Mouse (Mus musculus) layer of hippocampus, adult 18-20 months (tissue): ENCODE measurements at regions not wholly inside any gene's neighbourhood (a gene's known extent, or its start where the extent isn't known, plus 50 kb on each side); places are given as distances from the start of the nearest gene placed in this dataset.

ENCODE experiments used
- DNase-seq, 2 experiments: peaks; one replicate each; pipeline ENCODE4 v3.0.0; 2022; ENCODE audit warnings: low spot score in 2 of 2

GRCm38 (mm10) chr4:70952671-70953070, 417.9 kb upstream of the Megf9 start:
- DNase-seq: peak; percentile 53 to 89

GRCm38 (mm10) chr4:70940146-70940545, 405.4 kb upstream of the Megf9 start:
- no peak for DNase-seq

GRCm38 (mm10) chr4:70934140-70934539, 399.3 kb upstream of the Megf9 start:
- no peak for DNase-seq

GRCm38 (mm10) chr4:70921972-70922692, 387.3 kb upstream of the Megf9 start:
- no peak for DNase-seq

- no peak for DNase-seq
These were observed 379.8 kb upstream of the Megf9 start for GRCm38 (mm10) chr4:70914566-70914965.

GRCm38 (mm10) chr4:70906771-70907749, 372.3 kb upstream of the Megf9 start:
- DNase-seq: no peak
